Mouse (Mus musculus) thymus, postnatal 0 days (tissue): ENCODE results near the gene Ndufa13. TPM values are rescaled to one million over a fixed set of nuclear protein-coding genes. Genes with fewer than 3 reads are reported as not detected.

Experiments used
- polyA plus RNA-seq: library from polyadenylated mRNA; unstranded; fragments of >200 nt; fragmentation: Nextera tagmentation; extraction: Ambion mirVana; gene quantifications from 2 replicates; pipeline ENCODE4 v1.2.1, GENCODE M21; 2015

Ndufa13 gene
- polyA plus RNA-seq, 1 experiment from 2014 or later, result 228 TPM

Other genes with a start within 250 kb of the Ndufa13 start
- gene Zfp964, start 248.1 kb downstream of the Ndufa13 start, polyA plus RNA-seq, result 0.48 and 0.54 TPM in 2 replicates
- 23.7 and 26.3 TPM in 2 replicates for gene Zfp869, start 191.8 kb downstream of the Ndufa13 start, polyA plus RNA-seq
- gene Zfp963, start 152.6 kb downstream of the Ndufa13 start, polyA plus RNA-seq, result 5.3 and 5.4 TPM in 2 replicates
- gene Gm20422, start 127.7 kb downstream of the Ndufa13 start, polyA plus RNA-seq, result 0.33 and 1.3 TPM in 2 replicates
- gene Atp13a1, start 111.4 kb downstream of the Ndufa13 start, polyA plus RNA-seq, result 37.2 and 39.2 TPM in 2 replicates
- 18.3 and 22.1 TPM in 2 replicates for gene Zfp866, start 111.4 kb downstream of the Ndufa13 start, polyA plus RNA-seq
- 30.9 and 35.0 TPM in 2 replicates for gene Gmip, start 93.9 kb downstream of the Ndufa13 start, polyA plus RNA-seq
- gene Lpar2, start 80.1 kb downstream of the Ndufa13 start, polyA plus RNA-seq, result 0.31 and 0.53 TPM in 2 replicates
- gene Pbx4, start 70.1 kb downstream of the Ndufa13 start, polyA plus RNA-seq, result 15.1 and 18.3 TPM in 2 replicates
- 0.09 and 0.16 TPM in 2 replicates for gene Cilp2, start 14.9 kb downstream of the Ndufa13 start, polyA plus RNA-seq
- gene Tssk6, start 374 bp downstream of the Ndufa13 start, polyA plus RNA-seq, result 5.0 and 5.1 TPM in 2 replicates
- gene Yjefn3, start 154 bp upstream of the Ndufa13 start, polyA plus RNA-seq, result 3.7 and 4.0 TPM in 2 replicates
- 60.6 and 60.8 TPM in 2 replicates for gene Gatad2a, start 93.8 kb upstream of the Ndufa13 start, polyA plus RNA-seq
- gene Mau2, start 140.2 kb upstream of the Ndufa13 start, polyA plus RNA-seq, result 45.2 and 50.5 TPM in 2 replicates
- gene Sugp1, start 140.3 kb upstream of the Ndufa13 start, polyA plus RNA-seq, result 40.7 and 44.3 TPM in 2 replicates
- 0.43 and 0.62 TPM in 2 replicates for gene Tm6sf2, start 170.4 kb upstream of the Ndufa13 start, polyA plus RNA-seq
- gene Hapln4, start 180.9 kb upstream of the Ndufa13 start, polyA plus RNA-seq, result 0.07 TPM in 1 of 2 replicates, not detected in the other
- 0.03 and 0.05 TPM in 2 replicates for gene Ncan, start 218.3 kb upstream of the Ndufa13 start, polyA plus RNA-seq
- gene Nr2c2ap, start 228.8 kb upstream of the Ndufa13 start, polyA plus RNA-seq, result 51.9 and 60.6 TPM in 2 replicates
- 21.7 and 24.1 TPM in 2 replicates for gene Rfxank, start 236.6 kb upstream of the Ndufa13 start, polyA plus RNA-seq
- gene Borcs8, start 236.9 kb upstream of the Ndufa13 start, polyA plus RNA-seq, result 67.0 and 88.3 TPM in 2 replicates
- gene Mef2b, start 237.2 kb upstream of the Ndufa13 start, polyA plus RNA-seq, result 7.5 and 9.8 TPM in 2 replicates